Mouse (Mus musculus) myocyte (in vitro differentiated cells): Measurements from ENCODE around the gene Rbfox1.

ENCODE experiments used
- CEBPB ChIP-seq: IDR thresholded peaks from 2 replicates; pipeline ENCODE4 v1.6.1; 2011; ENCODE audit warnings: mild to moderate bottlenecking, moderate library complexity; ENCODE audit not compliant: poor library complexity, insufficient read depth, severe bottlenecking
- MYOD1 ChIP-seq, 3 experiments: IDR thresholded peaks; one replicate each; pipeline ENCODE4 v1.6.1; 2011; ENCODE audit warnings: control low read depth in 2 of 3, low read depth in 2 of 3, mild to moderate bottlenecking in 2 of 3, moderate library complexity in 1 of 3; ENCODE audit not compliant: insufficient read length in 2 of 3, control insufficient read depth in 1 of 3
- POLR2A ChIP-seq: IDR thresholded peaks from one replicate; pipeline ENCODE4 v1.6.1; 2011; ENCODE audit warnings: low read depth, mild to moderate bottlenecking, control low read depth, moderate library complexity; ENCODE audit not compliant: insufficient read length
- POLR2AphosphoS2 ChIP-seq: IDR thresholded peaks from one replicate; pipeline ENCODE4 v1.6.1; 2011; ENCODE audit warnings: low read depth, control low read depth; ENCODE audit not compliant: insufficient read length

GRCm38 (mm10) chr16:6084701-6085365, 199.7 kb downstream of the Rbfox1 start:
- no peak for TF ChIP-seq CEBPB
- no peak for TF ChIP-seq MYOD1 (IDR thresholded peaks at IDR 0.05; ENCODE audit: control insufficient read depth in 1 of 3, insufficient read length in 2 of 3, low read depth in 2 of 3)
- TF ChIP-seq POLR2AphosphoS2: no peak
- TF ChIP-seq POLR2A: no peak
